Mouse (Mus musculus) erythroblast, embryonic 14.5 days (primary cell): ENCODE data around the gene Limk2.

Source experiments
- GATA1 ChIP-seq: IDR thresholded peaks from 2 replicates; pipeline ENCODE4 v1.6.1; 2012; ENCODE audit warnings: low read length, inconsistent platforms, mixed read lengths
- TAL1 ChIP-seq: IDR thresholded peaks from 3 replicates; pipeline ENCODE4 v1.6.1; 2012; ENCODE audit warnings: low read length, inconsistent platforms, mixed read lengths

DNA sequence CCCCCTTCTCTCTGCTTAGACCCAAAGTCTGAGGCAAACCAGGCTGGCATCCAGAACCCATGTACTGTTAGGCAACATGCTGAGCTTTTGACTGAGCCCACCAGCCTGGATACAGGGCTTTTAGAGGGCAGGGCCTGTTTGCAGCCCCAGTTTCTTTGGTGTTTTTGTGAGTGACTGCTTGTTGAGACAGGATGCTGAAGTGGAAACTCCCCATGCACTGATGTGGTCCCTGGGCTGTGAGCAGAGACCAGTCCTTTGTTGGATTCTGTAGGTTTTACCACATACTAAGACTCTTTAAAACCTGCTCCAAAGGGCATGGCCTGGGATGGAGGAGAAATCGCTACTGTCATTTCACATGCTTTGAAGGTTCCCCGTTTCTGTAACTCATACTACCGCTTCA, 64.1 kb downstream of the Limk2 start:
- TF ChIP-seq GATA1 (no peak), TAL1 (no peak)
